Mouse (Mus musculus): ENCODE results near the gene Dctn2. TPM values are rescaled to one million over a fixed set of nuclear protein-coding genes. Genes with fewer than 3 reads are reported as not detected.

Gene Dctn2
- 329 TPM for polyA plus RNA-seq (2015; fragmentation: Illumina TruSeq; extraction: RNeasy Lipid Tissue Mini Kit (QIAGEN cat#74804); ENCODE audit: low read depth, low replicate concordance)

DNA sequence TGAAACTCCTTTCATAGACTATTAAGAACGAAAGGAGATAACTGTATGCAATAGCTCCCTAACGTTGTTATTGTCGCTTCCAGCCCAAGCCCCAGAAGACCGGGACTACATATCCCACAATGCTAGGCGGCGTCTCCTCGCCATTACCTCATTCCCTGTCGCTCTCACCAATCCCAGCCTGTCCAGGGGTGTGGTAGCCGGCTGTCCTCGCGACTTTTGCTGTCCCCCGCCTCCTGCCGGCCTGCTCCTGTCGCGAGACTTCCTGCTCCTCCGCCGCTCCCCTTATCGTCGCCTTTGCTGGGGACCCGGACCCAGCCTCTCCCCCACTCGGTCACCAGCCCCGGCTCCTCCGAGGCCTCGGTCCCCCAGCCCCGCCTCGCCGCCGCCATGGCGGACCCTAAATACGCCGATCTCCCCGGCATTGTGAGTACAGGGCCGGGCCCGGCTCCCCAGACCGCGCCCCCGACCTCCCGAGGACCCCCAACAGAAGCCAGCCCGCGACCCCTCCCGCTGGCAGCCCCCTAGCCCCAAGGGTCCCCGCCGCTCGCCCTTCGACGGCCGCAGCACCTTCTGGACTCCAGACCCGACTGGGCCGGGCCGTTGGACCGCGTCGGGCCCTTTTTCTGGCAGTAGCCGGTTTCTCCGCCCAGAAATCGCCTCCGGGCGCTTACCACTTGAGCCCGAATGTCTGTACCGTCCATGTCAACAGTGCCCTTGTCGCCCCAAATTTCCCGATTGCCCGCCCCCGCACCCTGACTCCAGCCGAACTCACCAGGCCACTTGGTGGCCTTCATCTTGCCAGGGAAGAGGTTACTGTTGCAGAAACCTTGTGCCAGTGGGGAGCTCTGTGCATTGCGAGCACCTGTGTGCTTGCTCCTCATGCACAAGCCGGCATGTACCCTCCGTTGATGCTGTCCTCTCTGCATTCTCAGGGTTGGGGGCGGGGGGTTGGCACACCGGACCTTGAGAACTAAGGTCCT, at the start of gene Dctn2:
Gene Dctn2, plus strand, starts transcription at position 257 of the 980 bp plus-strand sequence.

DNA sequence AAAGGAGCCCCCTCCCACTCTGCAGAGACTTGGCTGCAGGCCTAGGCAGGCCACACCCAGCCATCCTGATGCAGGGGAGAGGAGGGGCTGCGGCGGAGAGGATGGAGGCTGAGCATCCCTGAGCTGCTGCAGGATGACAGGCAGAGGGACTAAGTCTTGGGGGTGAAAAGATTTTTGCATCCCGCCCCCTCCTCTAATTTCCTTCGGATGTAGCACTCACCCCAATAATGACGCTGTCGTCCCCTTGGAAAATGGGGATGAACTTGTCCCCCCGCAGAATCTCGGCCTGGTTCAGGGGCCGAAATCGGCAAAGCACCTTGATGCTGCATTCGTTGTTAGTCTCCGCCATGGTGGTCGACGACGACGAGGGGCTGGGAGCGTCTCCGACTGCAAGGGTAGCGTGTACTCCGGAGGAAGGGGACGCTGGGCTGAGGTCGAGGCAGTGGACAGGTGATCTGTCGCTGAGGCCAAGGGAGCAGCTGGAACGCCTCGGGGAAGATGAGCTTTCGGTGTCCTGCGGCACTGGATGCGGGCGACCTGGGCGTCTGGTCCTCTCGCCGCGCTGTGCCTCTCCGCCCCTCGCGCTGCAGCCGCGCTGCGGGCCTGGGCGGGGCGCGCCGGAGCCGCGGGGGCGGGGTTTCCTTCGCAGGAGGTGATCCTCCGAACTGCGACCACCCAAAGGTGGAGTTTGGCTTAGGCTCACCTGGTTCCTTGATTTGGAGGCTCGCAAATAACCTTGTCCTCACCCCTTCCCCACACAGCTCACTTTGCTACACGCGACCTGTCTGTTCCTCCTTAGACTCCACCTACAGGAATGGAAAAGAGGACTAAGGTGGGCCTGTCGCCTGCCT, 3.4 kb upstream of the Dctn2 start, which contains the start of gene Kif5a:
Gene Kif5a, minus strand, starts transcription at position 801 of the 851 bp plus-strand sequence.

GRCm38 (mm10) chr10:127288800-127289572, 22.8 kb downstream of the Dctn2 start, which contains the start of gene Mbd6:
Gene Mbd6 (minus strand): TSS chr10:127289018.

GRCm38 (mm10) chr10:127311476-127312355, 45.5 kb downstream of the Dctn2 start, which contains the start of gene Mars:
Gene Mars (minus strand): TSS chr10:127311786.

DNA sequence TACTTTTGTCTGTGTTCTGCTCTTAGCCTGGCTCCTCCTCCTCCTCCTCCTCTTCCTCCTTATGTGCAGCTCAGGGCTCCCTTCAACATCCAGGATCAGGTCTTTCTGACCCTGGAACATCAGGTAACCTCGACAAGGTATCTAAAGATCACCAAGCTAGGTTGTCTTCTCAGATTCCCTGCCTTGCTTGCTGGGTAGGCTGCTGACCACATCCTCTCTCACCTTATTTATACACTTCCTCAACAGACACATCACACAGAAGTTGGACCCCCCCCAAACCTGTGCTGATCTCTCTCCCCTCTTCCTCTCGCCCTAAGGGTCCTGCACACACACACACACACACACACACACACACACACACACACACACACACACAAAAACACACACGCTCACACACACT, 55.5 kb downstream of the Dctn2 start, which contains the start of gene Arhgap9:
Gene Arhgap9, plus strand, starts transcription at position 344 of the 400 bp plus-strand sequence.

Other genes starting within 250 kb of the Dctn2 start
- gene Tsfm, start 235.5 kb upstream of the Dctn2 start, polyA plus RNA-seq (2015; fragmentation: Illumina TruSeq; extraction: RNeasy Lipid Tissue Mini Kit (QIAGEN cat#74804); ENCODE audit: low read depth, low replicate concordance): 28.8 TPM
- 12.4 TPM for gene Mettl1, start 225.0 kb upstream of the Dctn2 start, polyA plus RNA-seq (2015; fragmentation: Illumina TruSeq; extraction: RNeasy Lipid Tissue Mini Kit (QIAGEN cat#74804); ENCODE audit: low read depth, low replicate concordance)
- not detected for gene Eef1akmt3, start 224.9 kb upstream of the Dctn2 start, polyA plus RNA-seq (2015; fragmentation: Illumina TruSeq; extraction: RNeasy Lipid Tissue Mini Kit (QIAGEN cat#74804); ENCODE audit: low read depth, low replicate concordance)
- gene Cyp27b1, start 218.1 kb upstream of the Dctn2 start, polyA plus RNA-seq (2015; fragmentation: Illumina TruSeq; extraction: RNeasy Lipid Tissue Mini Kit (QIAGEN cat#74804); ENCODE audit: low read depth, low replicate concordance): 0.46 TPM
- gene March9, start 206.2 kb upstream of the Dctn2 start, polyA plus RNA-seq (2015; fragmentation: Illumina TruSeq; extraction: RNeasy Lipid Tissue Mini Kit (QIAGEN cat#74804); ENCODE audit: low read depth, low replicate concordance): 12.9 TPM
- gene Cdk4, start 202.8 kb upstream of the Dctn2 start, polyA plus RNA-seq (2015; fragmentation: Illumina TruSeq; extraction: RNeasy Lipid Tissue Mini Kit (QIAGEN cat#74804); ENCODE audit: low read depth, low replicate concordance): 117 TPM
- gene Tspan31, start 196.1 kb upstream of the Dctn2 start, polyA plus RNA-seq (2015; fragmentation: Illumina TruSeq; extraction: RNeasy Lipid Tissue Mini Kit (QIAGEN cat#74804); ENCODE audit: low read depth, low replicate concordance): 99.1 TPM
- 315 TPM for gene Agap2, start 191.1 kb upstream of the Dctn2 start, polyA plus RNA-seq (2015; fragmentation: Illumina TruSeq; extraction: RNeasy Lipid Tissue Mini Kit (QIAGEN cat#74804); ENCODE audit: low read depth, low replicate concordance)
- gene Os9, start 145.2 kb upstream of the Dctn2 start, polyA plus RNA-seq (2015; fragmentation: Illumina TruSeq; extraction: RNeasy Lipid Tissue Mini Kit (QIAGEN cat#74804); ENCODE audit: low read depth, low replicate concordance): 108 TPM
- 103 TPM for gene B4galnt1, start 101.1 kb upstream of the Dctn2 start, polyA plus RNA-seq (2015; fragmentation: Illumina TruSeq; extraction: RNeasy Lipid Tissue Mini Kit (QIAGEN cat#74804); ENCODE audit: low read depth, low replicate concordance)
- gene Slc26a10, start 85.7 kb upstream of the Dctn2 start, polyA plus RNA-seq (2015; fragmentation: Illumina TruSeq; extraction: RNeasy Lipid Tissue Mini Kit (QIAGEN cat#74804); ENCODE audit: low read depth, low replicate concordance): 5.2 TPM
- gene Arhgef25, start 76.3 kb upstream of the Dctn2 start, polyA plus RNA-seq (2015; fragmentation: Illumina TruSeq; extraction: RNeasy Lipid Tissue Mini Kit (QIAGEN cat#74804); ENCODE audit: low read depth, low replicate concordance): 181 TPM
- gene Dtx3, start 70.6 kb upstream of the Dctn2 start, polyA plus RNA-seq (2015; fragmentation: Illumina TruSeq; extraction: RNeasy Lipid Tissue Mini Kit (QIAGEN cat#74804); ENCODE audit: low read depth, low replicate concordance): 238 TPM
- 84.7 TPM for gene Pip4k2c, start 54.8 kb upstream of the Dctn2 start, polyA plus RNA-seq (2015; fragmentation: Illumina TruSeq; extraction: RNeasy Lipid Tissue Mini Kit (QIAGEN cat#74804); ENCODE audit: low read depth, low replicate concordance)
- 1,243 TPM for gene Kif5a, start 3.0 kb upstream of the Dctn2 start, polyA plus RNA-seq (2015; fragmentation: Illumina TruSeq; extraction: RNeasy Lipid Tissue Mini Kit (QIAGEN cat#74804); ENCODE audit: low read depth, low replicate concordance)
- 25.4 TPM for gene Mbd6, start 22.6 kb downstream of the Dctn2 start, polyA plus RNA-seq (2015; fragmentation: Illumina TruSeq; extraction: RNeasy Lipid Tissue Mini Kit (QIAGEN cat#74804); ENCODE audit: low read depth, low replicate concordance)
- gene Mars, start 45.4 kb downstream of the Dctn2 start, polyA plus RNA-seq (2015; fragmentation: Illumina TruSeq; extraction: RNeasy Lipid Tissue Mini Kit (QIAGEN cat#74804); ENCODE audit: low read depth, low replicate concordance): 67.4 TPM
- 1.1 TPM for gene Arhgap9, start 55.6 kb downstream of the Dctn2 start, polyA plus RNA-seq (2015; fragmentation: Illumina TruSeq; extraction: RNeasy Lipid Tissue Mini Kit (QIAGEN cat#74804); ENCODE audit: low read depth, low replicate concordance)
- gene Gli1, start 75.6 kb downstream of the Dctn2 start, polyA plus RNA-seq (2015; fragmentation: Illumina TruSeq; extraction: RNeasy Lipid Tissue Mini Kit (QIAGEN cat#74804); ENCODE audit: low read depth, low replicate concordance): 1.8 TPM
- gene Inhbe, start 88.0 kb downstream of the Dctn2 start, polyA plus RNA-seq (2015; fragmentation: Illumina TruSeq; extraction: RNeasy Lipid Tissue Mini Kit (QIAGEN cat#74804); ENCODE audit: low read depth, low replicate concordance): 0.13 TPM
- gene Inhbc, start 104.1 kb downstream of the Dctn2 start, polyA plus RNA-seq (2015; fragmentation: Illumina TruSeq; extraction: RNeasy Lipid Tissue Mini Kit (QIAGEN cat#74804); ENCODE audit: low read depth, low replicate concordance): not detected
- gene R3hdm2, start 114.0 kb downstream of the Dctn2 start, polyA plus RNA-seq (2015; fragmentation: Illumina TruSeq; extraction: RNeasy Lipid Tissue Mini Kit (QIAGEN cat#74804); ENCODE audit: low read depth, low replicate concordance): 195 TPM
- gene Stac3, start 235.3 kb downstream of the Dctn2 start, polyA plus RNA-seq (2015; fragmentation: Illumina TruSeq; extraction: RNeasy Lipid Tissue Mini Kit (QIAGEN cat#74804); ENCODE audit: low read depth, low replicate concordance): 4.3 TPM
- 9.8 TPM for gene Ndufa4l2, start 248.6 kb downstream of the Dctn2 start, polyA plus RNA-seq (2015; fragmentation: Illumina TruSeq; extraction: RNeasy Lipid Tissue Mini Kit (QIAGEN cat#74804); ENCODE audit: low read depth, low replicate concordance)